Mouse (Mus musculus): ENCODE data around the gene Rab11fip2. TPM values are rescaled to one million over a fixed set of nuclear protein-coding genes. Genes with fewer than 3 reads are reported as not detected.

The Rab11fip2 gene
- polyA plus RNA-seq, 1 experiment from 2014 or later: 4.2 TPM

GRCm38 (mm10) chr19:59860799-59861198 is 82.7 kb downstream of the Rab11fip2 start:
- H3K36me3 ChIP-seq (ENCODE audit: insufficient read depth): no peaks in the 10 kb centered on the region
- no peak for TF ChIP-seq CTCF (IDR thresholded peaks at IDR 0.05; ENCODE audit: low read depth)
- H3K4me2 ChIP-seq: no peak overlapping the region
- H3K9ac ChIP-seq: no peak overlapping the region
- no peak for DNase-seq
- 68% methylated on average over 3 of the region's 3 CpGs for WGBS
- no peaks in the 10 kb centered on the region for H3K4me1 ChIP-seq (ENCODE audit: insufficient read depth)
- no peaks in the 10 kb centered on the region for H3K27me3 ChIP-seq (ENCODE audit: insufficient read depth, low read length)
- no peaks in the 10 kb centered on the region for H3K9me3 ChIP-seq (ENCODE audit: low read depth, low read length)
- ATAC-seq (ENCODE audit: insufficient read depth): no peak
- H3K27ac ChIP-seq (ENCODE audit: low read depth): no peak overlapping the region
- no peak overlapping the region for H3K4me3 ChIP-seq (ENCODE audit: low read depth, low read length)

- Histone ChIP-seq H3K36me3 (ENCODE audit: insufficient read depth) (no peaks in the 10 kb centered on the region), H3K27me3 (ENCODE audit: insufficient read depth, low read length) (no peaks in the 10 kb centered on the region), H3K4me2 (no peak overlapping the region), H3K9me3 (ENCODE audit: low read depth, low read length) (no peaks in the 10 kb centered on the region), H3K9ac (no peak overlapping the region), H3K27ac (ENCODE audit: low read depth) (no peak overlapping the region), H3K4me3 (ENCODE audit: low read depth, low read length) (no peak overlapping the region), H3K4me1 (ENCODE audit: insufficient read depth) (no peaks in the 10 kb centered on the region)
- no peak for DNase-seq
- 57% methylated on average over 3 of the region's 3 CpGs for WGBS
- TF ChIP-seq CTCF (IDR thresholded peaks at IDR 0.05; ENCODE audit: low read depth): no peak
- ATAC-seq (ENCODE audit: insufficient read depth): no peak
Observed at GRCm38 (mm10) chr19:59853061-59853460, 90.4 kb downstream of the Rab11fip2 start.

Data from lung, embryonic 14.5 days (tissue).